Mouse (Mus musculus): ENCODE measurements around the gene Grhl1.
A peak's percentile ranks its signal among the peaks of the same experiment; 100 is the strongest.

Grhl1 gene

DNA sequence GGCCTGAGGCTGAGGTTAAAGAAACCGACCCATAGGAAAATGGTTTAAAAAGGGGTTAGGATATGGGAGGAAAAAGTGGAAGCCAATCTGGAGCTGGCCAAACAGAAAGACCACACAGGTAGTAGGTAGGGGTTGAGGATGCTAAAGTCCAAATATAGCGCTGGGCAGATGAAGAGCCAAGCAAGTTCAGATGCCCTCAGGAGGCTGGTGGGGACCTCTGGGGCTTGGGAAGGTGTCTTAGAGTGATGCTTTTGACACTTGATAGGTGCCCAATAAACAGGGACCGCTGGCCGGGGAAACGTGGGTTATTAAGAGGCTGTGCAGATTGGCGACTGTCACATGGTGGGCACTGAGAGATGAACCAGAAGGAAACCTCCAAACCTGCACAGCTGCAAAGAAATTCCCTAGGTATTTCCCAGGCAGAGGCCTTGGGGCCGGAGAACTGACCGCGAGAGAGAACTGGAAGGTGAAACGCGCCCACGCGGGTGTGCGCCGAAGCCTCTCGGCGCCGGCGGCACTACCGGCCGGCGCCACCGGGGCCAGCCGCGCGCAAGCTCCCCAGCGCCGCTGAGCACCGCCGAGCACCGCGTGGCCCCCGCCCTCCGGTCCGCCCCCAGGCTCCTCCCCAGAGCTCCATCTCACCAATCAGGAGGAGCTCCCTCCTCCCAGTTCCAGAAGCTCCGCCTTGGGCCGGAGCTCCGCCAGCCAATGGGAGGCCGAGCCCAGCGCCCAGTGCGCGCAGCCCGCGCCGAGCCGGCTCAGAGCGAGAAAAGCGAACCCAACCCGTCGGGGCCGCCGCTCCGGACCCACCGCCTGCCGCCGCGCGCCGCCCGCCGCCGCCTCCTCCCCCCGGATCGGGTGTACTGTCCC is at the start of gene Grhl1:
Grhl1 (plus strand) TSS at position 761 of the 870 bp plus-strand sequence.
- peak; percentile 98 for DNase-seq (ENCODE audit: low read depth, low spot score)

DNA sequence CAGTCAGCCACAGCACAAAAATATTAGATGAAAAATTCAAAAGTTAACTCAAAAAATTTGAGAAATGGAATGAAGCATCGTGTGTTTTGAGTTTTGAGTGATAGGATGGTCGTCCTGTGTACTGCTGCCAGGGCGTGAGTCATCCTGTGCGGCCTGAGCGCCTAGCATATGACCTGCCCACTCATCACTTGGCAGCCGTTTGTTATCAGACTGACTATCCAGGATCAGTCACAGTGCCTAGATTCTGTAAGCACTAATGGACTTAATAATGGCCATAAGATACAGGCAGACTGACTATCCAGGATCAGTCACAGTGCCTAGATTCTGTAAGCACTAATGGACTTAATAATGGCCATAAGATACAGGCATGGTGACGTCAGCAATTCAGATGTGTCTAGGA is 47.0 kb upstream of the Grhl1 start:
- peak; percentile 61 for DNase-seq (ENCODE audit: low read depth, low spot score)

DNA sequence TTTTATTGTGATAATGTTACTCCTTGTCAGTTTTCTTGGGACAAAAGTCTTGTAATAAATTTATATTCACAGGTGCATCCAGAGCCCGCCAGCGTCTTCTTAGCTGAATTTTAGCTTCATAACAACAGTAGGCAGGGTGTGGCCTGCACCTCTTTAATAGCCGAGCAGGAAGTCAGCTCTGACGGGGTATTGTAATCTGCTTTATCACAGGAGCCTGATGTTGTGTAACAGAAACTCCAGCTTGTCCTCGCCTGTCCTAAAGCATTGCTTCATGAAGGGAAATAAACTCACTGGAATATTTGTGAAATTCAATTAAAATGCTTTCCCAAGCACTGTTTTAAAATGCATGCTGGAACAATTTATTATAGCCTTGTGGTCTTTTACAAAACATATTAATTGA is 35.7 kb upstream of the Grhl1 start:
- DNase-seq (ENCODE audit: low read depth, low spot score) = peak; percentile 13

DNA sequence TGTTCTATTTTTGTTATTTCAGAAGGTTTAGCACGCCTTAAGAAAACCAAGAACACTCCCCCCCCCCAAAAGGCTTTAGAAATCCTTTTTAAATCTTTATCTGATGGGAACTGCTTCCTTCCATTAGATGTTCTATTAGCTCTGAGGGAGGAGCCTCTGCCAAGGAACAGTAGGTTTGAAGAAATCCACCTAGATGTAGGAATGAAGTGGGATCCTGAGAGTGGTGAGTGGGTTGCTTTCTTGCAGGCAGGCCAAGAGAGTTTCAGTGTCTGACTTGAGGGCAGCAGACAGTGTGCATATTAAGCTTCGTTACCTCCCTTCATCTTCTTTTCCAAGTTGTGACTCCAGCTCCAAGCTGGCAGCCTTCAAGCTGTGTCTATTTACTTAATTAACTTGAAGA is 34.9 kb upstream of the Grhl1 start:
- DNase-seq (ENCODE audit: low read depth, low spot score) = peak; percentile 33

DNA sequence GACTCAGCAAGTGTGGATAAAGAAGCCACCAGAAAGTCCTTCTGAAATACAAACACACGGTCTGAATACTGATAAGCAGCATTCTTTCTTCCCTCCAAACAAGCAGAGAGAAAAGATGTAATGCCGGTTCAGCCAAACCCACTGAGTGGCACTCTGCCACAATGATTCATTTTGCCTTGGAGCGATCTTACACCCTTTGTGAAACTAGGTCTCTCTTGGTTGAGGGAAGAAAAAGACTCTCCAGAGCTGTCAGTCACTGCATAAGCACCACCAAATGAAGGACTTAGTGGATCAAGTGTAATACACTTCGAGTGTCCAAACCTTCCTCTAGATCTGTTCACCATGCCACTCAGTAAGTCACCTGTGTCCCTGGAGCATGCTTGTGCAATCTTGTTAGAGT is 34.1 kb upstream of the Grhl1 start:
- DNase-seq (ENCODE audit: low read depth, low spot score) = peak; percentile 74

DNA sequence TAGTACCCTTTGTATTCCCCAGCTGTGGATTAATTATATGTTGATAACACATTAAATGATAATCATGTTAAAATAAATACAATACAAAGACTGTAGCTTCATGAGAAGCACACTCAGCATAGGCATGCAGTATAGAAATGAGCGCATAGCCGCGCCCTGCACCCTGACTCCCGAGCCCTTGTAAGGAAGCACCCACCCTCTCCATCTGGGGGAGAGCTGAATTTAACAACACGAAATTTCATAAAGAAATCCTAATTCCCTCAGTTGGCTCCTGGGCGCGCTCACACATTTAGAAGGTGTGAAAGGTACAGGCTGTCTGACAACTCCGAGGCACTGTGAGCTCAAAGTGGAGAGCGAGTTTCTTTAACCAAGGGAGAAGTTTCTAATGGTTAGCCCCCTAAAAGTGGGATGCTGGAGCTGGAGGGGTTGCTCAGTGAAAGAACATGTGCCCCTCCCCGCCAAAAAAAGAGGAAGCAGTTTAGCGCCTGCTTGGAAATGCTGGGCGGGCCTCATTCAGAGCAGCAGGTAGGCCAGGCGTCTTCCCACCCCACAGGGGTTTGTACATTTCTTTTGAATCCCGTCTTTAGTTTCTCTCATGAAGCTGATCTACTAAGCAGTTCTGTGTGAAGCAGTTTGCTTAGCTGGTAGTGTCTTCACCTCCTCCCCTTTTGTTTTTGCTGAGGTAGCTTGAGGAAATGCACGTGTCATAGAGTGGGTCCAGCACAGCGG is 30.5 kb upstream of the Grhl1 start:
- DNase-seq (ENCODE audit: low read depth, low spot score) = peak; percentile 63

DNA sequence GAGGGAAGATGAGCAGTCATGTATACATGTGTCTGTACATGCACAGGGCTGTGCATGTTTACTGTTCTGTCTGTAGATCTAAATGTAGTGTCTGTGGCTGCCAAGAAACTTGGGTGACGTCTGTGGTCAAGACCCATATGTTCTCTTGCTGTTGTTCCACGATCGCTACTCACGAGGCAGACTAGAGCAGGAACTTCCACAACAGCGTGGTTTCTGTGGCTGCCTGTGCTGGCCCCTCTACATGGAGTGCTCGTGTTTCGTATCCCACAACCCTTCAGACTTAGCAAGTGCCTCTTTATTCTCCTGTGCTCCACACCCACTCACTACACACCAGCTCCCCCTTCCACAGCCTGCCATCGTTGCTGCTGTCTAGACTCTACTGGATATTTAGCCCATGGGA is 24.4 kb upstream of the Grhl1 start:
- no peak for DNase-seq (ENCODE audit: low read depth, low spot score)

DNA sequence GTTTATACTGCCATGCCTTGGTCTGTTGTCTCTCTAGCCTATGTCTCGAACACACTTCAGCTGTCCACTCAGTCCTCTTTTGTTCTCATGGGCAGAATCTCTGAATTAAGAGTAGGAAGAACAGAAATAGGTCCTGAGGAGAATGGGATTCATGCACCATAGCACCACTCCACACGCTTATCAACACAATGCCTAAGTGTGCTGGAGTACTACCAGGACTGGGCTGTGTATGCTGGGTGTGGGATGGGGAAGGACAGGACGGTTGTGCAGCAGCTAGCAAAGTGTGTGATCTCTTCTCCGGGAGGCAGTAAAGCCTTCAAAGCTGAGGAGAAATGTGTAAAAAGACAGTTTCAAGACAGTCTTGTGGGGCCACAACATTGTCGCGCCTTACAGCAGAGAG is 23.2 kb upstream of the Grhl1 start:
- no peak for DNase-seq (ENCODE audit: low read depth, low spot score)

DNA sequence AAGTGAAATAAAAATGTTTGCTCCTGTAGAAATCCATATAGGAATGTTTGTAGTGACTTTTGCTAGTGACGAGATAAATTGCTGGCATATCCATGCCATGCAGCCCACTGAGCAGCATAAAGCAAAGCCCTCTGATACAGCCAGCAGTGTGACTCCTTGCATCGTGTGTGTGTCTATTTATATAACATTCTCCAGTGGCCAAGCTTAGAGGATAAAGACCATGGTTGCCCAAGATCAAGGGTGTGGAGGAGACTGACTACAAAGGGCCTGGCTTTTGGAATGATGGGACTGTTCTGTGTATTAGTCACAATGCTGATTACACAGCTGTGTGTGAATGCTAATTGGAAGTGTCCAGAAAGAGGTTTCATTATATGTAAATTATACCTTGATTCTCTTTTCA is 19.6 kb upstream of the Grhl1 start:
- no peak for DNase-seq (ENCODE audit: low read depth, low spot score)

DNA sequence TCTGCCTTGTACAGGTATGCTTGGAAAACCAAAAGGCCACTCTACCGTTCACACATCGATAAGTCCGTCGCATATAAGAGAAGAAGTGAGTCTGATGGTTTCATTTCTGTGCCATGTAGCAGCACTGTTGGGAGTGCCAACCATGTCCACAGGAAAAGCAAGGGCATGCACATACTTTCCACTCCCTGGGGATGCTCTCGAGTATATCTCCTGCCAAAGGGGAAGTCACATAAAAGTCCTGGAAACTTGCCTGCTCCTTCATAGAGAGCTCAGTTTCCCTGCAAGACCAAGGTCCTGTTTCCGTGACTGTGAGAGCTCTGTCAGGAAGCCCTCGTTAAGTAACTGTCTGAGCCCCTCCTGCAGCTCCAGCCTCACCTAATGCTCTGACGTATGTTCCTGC is 16.1 kb upstream of the Grhl1 start:
- no peak for DNase-seq (ENCODE audit: low read depth, low spot score)

DNA sequence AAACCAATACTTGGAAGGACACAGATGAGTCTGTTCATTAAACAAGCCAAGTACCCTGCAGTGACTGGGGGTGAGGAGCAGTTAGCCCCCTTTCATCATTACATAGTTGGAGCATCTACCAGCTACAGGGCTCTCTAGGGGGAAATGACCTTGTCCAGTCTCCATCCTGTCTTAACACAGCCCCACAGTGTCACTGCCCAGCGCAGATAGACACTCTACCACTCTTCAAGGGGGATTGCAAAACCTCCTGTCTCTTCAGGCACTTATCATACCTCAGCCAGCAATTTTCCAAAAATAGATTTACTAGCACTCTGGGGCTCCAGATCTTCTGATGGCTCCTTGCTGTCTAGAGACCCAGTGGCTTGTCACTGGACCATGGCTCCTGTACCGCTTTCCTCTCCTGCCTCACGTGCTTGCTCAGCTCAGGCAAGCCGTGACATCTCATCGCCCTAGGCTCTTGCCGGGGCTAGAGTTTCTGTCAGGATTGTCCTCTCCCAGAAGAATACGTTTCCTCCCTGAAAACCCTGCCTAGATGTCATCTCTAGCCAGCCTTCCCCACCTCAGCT is 8.6 kb upstream of the Grhl1 start:
- no peak for DNase-seq (ENCODE audit: low read depth, low spot score)

DNA sequence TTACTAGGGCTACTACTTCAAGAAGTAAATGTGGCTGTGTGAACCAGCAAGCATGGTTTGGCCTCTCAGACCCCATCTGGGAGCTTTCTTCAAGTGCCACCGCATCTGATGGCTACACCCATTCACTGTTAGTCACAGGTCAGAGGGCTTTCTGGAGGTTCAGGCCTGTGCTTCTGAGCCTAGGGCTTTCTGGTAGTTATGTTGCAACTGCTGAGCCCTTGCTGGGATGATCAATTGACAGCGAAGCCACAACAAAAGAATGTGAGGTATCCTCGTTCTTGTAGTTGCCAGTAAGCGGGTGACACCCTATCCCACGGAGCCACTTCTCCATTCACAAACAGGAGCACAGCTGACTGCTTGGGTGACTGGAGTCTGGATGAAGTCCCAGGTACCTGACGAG is 6.8 kb upstream of the Grhl1 start:
- no peak for DNase-seq (ENCODE audit: low read depth, low spot score)

DNA sequence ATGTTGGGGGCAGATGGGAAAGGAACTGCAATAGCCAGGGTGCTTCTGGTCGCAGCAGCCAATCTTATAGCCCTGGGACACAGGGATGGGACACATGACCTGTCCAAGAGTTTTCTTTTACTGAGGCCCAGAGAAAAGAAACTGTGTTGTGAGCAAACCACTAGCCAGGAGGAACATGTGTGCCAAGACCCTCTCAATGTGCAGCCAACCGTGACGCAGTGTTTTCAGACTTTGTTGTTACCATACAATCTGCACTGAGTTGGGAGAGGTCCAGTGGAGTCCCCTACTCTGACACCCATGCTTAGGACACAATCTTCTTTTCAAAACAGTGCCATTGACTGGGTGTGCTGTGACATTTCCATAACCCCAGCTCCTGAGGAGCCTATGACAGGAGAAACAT is 4.5 kb upstream of the Grhl1 start:
- no peak for DNase-seq (ENCODE audit: low read depth, low spot score)

DNA sequence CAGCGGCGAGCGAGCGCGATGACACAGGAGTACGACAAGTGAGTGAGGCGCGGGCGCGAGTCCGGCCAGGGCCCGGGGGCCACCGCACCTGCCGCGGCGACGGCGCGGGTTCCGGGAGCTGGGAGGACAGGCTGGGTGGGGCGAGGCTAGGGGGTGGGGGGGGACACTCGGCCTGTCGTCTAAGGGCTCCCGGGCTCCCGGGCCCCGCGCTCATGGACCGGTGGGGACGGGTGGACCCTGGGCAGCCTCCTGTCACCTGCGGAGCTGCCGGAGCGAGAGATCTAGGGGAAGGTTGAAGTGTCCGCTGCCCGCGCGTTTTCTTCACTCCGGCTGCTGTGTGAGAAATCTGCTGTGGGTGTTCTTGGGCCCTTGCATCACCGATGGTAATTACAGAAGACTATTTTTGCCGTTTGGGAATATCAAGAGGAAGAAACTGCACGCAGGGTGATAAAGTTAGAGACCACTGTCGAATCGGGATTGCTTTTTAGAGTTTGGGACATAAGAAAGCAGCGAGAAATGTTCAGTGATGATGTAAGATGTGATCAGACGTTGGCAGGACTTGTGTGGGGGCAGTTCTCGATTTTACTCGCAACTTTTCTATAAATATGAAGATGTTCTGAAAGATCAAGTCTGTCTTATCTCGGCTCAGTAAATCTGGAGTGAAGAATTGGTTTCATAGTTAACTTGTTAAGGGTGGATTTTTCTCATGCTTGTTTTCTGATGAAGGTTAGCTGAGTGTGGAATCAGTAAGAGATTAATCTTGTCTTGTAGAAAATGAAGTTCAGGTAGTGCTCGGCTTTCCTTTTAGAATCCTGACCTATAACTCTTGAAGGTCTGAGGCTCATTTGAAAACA is 565 bp downstream of the Grhl1 start:
- DNase-seq (ENCODE audit: low read depth, low spot score) = peak; percentile 60

DNA sequence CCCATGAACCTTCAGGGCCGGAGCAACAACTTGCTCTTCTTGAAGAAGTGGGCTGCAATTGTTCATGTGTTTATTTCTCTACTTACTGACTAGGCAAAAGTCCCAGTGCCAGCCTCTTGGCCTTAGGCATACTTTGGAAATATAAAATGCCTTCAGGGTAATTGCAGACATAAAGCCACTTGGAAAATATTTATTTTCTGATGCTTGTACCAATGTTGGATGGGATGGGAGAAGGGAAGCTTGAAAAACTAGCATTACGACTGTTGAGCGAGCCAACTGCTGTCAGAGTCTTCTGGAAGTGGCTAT is 1.1 kb downstream of the Grhl1 start:
- no peak for DNase-seq (ENCODE audit: low read depth, low spot score)

DNA sequence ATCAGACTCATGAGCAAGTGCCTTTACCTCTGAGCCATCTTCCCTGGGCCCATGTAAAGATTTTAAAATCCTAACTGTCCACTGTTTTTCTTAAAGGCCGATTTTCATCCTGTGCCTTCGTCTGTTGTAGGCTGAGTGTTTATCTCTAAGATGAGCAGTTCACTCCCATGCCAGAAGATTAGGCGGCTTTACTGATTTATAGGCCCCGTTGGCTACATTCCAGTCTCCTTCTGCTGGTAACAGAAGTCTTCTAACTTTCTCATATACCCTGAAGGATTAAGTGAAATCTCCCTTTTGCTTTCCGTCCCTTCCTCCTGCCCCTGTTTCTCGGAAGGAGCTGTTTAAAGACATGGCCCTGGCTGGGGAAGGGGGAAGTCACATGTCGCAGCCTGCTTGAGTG is 2.8 kb downstream of the Grhl1 start:
- no peak for DNase-seq (ENCODE audit: low read depth, low spot score)

DNA sequence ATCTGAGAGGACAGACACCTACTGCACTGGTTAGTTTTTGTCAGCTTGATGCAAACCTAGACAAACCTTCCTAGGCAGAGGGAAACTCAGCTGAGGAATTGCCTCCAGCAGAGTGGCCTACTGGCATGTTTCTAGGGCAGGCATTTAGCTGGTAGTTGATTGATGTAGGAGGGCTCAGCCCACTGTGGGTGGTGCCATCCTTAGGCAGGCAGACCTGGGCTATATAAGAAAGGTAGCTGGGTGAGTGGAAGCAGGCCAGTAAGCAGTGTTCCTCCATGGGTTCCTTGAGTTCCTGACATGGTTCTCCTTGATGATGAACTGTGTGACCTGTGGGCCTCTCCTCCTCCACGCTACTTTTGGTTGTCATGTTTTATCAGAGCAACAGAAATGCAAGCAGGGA is 8.4 kb downstream of the Grhl1 start:
- no peak for DNase-seq (ENCODE audit: low read depth, low spot score)

DNA sequence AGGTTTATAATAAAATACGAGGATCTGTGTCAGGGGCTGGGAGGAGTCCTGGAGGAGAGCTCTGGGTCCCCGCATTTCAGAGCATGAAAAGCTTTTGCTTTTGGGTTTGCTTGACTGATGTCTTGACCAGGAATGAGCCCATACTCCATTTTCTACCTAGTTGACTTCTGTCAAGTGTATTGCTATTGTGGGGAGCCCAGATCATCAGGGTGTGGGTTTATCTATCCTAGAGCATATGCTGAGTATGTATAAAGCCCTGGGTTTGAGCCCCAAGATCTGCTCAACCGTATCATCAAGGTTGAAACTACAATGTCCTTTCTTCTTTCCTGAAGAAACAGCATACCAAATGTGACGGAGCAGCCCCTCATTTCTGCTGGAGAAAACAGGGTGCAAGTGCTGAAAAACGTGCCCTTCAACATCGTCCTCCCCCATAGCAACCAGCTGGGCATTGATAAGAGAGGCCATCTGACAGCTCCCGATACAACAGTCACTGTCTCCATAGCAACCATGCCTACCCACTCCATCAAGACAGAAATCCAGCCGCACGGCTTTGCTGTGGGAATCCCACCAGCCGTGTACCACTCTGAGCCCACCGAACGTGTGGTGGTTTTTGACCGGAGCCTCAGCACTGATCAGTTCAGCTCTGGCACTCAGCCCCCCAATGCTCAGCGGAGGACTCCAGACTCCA is 9.1 kb downstream of the Grhl1 start:
- peak; percentile 74 for DNase-seq (ENCODE audit: low read depth, low spot score)

DNA sequence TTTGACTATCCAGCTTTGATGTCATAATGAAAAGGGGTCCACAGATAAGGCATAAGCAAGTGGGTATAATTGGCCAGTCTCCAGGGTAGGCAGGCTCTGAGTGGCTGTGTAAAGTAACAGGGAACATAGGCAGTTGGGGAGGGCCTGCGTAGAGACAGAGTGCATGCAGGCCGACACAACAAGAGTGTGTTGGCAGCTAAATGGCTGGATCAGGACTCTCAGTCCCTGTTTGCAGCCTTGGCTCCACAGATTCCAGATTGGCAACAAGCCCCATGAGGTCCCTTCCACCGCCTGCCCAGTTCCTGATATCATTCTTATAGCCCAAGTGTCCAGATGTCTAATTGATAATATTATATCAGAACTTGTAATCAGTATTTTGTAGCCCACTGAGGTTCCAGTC is 11.6 kb downstream of the Grhl1 start:
- DNase-seq (ENCODE audit: low read depth, low spot score) = no peak

DNA sequence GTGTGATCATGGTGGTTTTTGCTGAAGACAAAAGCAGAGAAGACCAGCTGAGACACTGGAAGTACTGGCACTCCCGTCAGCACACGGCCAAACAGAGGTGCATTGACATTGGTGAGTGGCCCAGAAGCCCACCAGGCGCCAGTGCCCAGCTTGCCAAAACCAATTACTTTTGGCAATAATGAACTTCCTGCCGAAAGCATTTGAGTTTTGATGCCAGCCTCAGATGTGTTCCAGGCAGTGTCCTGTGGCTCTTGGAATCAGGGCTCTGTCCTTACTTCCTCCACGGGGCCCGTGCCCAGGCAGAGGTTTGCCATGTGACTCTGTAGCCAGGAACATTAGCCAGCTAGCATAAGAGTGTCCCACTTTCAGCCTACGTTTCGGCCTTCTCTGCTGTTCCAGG is 12.8 kb downstream of the Grhl1 start:
- no peak for DNase-seq (ENCODE audit: low read depth, low spot score)

DNA sequence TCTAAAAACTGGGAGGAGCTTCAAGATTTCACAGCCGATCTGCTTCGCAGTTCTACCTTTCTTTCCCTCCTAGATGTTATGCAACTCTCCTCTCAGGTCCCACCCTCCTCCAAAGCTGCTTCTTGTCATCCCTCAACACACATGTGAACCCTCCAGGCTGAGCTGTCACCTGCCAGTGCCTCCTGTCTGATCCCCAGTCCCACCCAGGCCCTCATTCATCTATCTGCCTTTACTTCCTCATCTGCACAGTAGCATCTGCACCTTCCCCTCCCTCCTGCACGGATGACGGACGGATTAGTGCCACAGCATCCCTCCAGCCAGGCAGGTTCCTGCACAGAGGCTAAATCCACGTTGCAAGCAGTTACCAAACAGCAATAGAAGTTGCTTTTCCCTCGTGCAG is 14.1 kb downstream of the Grhl1 start:
- DNase-seq (ENCODE audit: low read depth, low spot score) = no peak

DNA sequence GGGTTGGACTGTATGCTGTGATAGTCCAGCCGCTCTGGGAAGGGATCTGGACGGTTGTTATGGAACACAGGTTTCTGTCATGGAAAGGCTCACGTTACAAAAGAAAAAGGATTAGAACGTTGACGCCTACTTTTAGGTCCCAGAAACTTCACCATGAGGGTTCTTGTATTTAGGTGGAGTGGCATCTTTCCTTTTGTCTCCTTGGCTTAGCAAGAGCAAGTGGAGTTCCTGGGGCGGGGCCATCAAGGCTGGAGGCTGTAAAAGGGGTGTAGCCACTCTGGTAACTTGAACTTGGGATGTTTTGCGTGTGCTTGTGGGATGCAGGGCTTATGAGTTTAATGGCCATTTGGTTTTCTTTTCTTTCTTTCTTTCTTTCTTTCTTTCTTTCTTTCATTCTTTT is 18.3 kb downstream of the Grhl1 start:
- DNase-seq (ENCODE audit: low read depth, low spot score) = no peak

Data from brain, adult 2 months (tissue).